Mouse (Mus musculus) adrenal gland, adult 8-10 months (tissue): ENCODE measurements around the gene Bak1. TPM values are rescaled to one million over a fixed set of nuclear protein-coding genes. Genes with fewer than 3 reads are reported as not detected.

Source experiments
- DNase-seq: peaks from one replicate; pipeline ENCODE4 v3.0.0; 2022
- total RNA-seq, 4 experiments: library from RNA; stranded (reverse); gene quantifications; 2 replicates each; pipeline ENCODE4 v1.2.4; 2022

Gene Bak1
- total RNA-seq, 4 experiments from 2014 or later = 30.6 to 34.9 (median 32.4) TPM

DNA sequence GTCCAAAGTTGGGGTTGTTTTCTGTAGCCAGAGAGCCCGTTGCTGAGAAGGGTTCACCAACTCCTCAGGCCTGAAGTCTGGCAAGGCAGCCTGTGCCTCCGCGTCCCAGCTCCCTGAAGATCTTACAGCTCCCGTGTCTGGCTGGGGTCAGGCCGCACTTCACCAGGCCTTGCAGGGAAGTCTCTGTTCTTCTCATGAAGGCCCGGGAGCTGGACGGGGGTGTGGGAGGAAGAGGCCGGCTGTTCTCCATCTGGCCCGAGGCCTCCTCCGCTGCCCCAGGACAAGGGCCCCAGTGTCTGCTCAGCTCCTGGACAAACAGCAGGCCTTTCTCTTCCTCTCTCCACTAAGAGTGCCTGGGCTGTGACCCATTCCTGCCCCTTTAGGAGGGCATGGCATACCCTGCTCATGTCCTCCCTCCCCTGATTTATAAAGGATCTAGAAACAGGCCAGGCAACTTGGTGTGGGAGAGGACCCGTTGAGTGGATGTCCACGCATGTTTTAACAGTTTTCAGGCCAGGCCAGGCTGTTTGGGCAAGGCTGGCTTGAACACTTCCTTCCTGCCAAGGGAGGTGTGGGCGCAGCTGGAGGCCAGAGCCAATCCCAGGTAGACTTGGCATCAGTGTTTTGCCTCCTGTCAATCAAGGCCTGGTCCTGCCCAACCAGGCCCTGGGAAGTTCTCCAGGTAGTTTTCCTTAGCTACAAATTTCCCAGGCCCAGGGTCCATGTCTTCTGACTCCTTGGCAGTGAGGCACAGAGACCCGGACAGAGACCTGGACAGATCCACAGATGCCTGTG, 19.8 kb upstream of the Bak1 start:
- DNase-seq = no peak

DNA sequence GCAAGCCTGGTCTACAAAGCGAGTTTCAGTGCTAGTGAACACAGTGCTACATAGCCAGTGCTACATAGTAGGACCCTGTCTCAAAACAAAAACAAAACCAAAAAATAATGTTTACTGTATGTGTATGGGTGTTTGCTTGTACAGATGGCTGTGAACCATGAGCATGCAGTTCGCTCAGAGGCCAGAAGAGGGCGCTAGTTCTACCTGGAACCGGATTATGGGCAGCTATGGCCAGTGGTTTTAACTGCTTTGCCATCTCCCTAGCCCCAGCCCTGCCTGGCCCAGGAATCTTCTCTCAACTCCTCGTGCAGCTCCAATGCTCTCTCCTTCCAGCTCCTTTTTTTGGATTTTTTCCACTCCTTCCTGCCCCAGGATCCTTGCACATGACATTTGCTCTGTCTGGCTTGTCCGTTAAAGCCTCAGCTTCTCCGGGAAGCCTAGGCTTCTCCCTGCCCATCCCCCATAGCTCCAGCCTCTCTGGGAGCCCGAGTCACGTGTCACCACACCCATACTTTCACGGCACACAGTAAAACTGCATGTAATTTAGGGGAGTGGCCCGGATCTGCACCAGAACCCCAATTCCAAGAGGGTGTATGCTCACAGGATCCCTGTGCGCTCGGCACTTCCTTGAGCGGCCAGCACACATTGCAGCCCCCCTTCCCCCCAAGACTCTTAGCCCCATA, 19.1 kb upstream of the Bak1 start:
- DNase-seq = no peak

DNA sequence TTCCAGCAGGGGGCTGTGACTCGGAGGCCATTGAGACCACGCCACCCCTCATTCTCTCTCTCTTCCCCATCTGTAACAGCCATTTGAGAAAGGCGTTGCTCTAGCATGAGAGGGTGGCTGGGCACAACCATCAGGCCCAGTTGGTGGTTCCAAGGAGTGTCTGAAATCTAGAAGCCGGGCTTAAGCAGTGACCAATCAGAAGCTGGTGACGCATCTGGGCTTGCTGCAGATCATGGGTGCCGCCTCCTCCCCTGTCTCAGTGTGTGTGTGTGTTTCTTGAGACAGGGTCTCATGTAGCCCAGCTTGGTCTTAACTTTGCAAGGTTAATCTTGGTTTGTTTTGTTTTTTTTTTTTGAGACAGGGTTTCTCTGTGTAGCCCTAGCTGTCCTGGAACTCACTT, 16.4 kb upstream of the Bak1 start:
- no peak for DNase-seq

GRCm38 (mm10) chr17:27042840-27043239, 14.0 kb upstream of the Bak1 start:
- DNase-seq = no peak

DNA sequence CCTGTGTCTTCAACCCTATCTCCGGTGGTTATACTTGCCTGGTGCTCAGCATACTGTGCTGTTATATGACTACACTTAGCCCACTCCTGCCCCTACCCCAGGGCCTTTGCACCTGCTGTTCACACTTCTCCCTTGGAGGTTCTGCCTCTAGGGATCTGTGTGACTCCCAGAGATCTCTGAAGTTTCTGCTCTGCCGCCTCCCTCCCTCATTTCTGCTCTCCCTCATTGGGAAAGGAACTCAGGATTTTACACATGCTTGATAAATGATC, 12.9 kb upstream of the Bak1 start:
- no peak for DNase-seq

GRCm38 (mm10) chr17:27041046-27041786, 12.4 kb upstream of the Bak1 start:
- no peak for DNase-seq

DNA sequence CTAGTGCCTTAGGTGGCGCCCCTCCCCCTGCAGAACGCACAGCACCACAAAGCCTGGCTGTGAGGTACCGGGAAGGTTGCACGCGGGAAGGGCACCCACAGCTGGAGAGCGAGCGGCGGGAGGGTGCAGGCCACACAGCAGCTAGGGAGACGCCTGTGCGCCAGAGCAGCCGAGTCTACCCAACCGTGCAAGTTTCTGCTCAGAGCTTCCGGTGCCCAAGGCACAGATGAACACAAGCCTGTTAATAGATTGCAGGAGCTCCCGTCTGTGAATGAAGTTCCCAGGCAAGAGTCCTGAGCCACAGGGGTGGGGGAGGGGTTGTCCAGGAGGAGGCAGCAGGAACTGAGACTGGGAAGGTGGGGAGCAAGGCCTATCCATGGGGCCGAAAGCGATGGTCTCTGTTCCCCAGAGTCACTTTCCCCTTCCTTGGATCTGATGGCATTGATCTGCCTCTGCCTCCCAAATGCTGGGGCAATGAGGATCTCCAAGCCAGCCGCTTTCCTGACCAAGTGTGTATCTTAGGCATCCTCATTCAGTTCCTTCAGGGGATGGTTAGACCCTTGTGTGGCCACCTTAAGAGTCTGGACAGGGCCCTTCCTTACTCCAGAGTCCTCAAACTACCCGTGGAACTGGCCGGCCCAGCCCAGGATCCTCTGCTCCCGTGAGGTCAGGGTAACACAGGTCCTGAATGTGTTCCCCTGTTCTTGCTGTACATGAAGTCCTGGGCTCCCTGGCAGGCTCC, 11.7 kb upstream of the Bak1 start:
- no peak for DNase-seq

DNA sequence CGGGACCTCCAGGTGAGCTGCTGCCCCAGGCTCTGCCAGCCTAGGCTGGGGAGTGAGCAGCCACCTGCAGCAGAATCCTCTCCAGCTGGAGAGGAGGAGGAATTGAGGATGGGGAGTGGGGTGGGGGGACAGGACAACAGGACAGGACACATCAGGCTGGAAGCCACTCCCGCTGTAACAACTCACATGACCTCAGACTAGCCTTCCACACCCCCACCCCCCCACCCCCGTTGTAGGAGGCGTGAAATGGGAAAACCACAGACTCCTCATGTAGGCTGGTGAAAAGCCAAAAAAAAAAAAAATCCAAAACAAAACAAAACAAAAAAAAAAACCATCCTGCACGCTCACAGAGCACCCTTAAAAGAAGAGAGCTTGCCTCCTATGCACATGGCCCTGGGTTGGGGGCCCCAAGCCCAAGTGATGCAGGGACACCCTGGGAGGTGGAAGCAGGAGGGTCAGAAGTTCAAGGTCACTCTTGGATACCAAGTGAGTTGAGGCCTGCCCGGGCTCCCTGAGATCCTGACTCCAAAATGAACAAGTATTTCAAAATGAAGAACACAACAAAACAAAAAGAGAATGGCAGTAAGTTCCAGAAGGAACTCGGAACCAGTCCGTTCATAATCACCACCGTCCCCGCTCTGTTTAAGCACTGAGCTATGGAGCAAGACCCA, 10.8 kb upstream of the Bak1 start:
- no peak for DNase-seq

DNA sequence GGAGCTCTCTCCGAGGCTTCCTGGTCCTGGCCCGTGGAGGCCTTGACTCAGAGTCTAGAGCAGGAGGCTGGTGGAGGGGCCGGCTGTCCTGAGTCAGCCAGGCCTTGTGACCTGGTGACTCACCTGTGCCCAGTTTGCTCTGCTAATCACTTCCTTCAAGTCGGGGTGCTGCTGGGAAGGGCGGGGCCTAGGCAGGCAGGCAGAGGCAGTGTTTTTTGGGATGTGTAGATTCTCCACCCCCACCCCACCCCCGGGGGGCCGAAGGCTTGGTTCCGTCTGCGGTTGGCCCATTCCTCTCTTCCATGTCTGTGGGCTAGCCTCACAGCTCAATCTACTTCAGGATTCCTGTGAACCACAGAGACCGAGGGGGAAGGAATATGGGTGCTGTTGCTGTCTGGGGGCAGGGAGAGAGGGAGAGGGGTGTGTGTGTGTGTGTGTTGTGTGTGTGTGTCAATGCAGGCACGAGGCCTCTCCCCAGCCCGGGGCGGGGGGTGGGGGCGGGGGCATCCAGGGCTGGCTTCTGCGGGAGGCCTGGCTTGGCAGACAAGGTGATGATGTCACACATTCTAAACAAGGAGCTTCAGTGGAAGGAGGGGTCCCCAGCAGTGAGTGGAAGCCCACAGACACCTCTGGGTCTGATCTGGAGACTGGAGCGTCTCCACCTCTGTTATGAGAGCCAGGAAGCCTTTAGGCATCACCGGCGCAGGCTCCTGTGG, 9.7 kb upstream of the Bak1 start:
- DNase-seq = peak; percentile 68

GRCm38 (mm10) chr17:27036465-27036864, 7.7 kb upstream of the Bak1 start:
- no peak for DNase-seq

GRCm38 (mm10) chr17:27032869-27033268, 4.1 kb upstream of the Bak1 start:
- no peak for DNase-seq

DNA sequence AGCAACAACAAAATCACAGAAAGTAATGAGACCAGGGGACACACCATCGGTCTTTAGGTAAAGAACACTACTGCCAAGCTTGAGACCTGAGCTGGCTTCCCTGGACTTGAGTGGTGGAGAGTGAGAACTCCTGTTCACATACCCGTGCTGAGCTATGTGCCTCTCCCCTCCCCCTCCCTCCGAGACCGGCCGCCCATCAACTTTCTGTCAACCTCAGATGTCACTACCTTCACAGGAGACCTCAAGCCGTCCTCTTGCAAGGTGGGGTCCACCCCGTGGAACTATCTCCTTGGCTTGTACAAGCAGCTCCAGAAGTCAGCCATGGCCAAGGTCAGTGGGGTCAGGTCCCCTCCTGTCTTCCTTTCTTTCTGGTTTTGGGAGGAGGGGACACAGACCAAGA, 3.5 kb upstream of the Bak1 start:
- no peak for DNase-seq

GRCm38 (mm10) chr17:27030896-27031295, 2.1 kb upstream of the Bak1 start:
- no peak for DNase-seq

- no peak for DNase-seq
Measured at GRCm38 (mm10) chr17:27029431-27029830, 622 bp upstream of the Bak1 start.

DNA sequence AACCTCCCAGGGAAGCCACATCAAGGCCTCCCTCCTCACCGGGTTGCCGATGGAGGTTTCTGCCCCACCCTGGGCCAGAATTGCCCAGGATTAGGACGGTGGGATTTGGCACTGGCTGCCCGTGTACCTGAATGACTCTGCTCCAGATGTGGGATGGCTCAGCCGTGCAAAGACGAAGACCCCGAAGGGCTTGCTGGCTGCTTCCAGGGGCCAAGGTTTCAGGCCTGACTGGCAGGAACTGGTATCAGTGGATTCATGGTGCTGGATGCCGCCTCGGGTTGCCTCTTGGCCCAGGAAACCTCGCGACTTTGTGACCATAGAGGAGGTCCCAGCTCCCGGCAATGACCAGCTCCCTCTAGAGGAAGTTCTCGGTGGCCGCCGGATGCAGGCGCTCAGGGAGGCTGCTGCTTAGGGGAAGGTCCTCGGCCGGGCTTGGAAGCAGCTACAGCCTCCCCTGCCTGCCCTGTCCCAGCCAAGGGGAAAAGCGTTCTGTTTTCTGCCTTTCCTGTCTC, 469 bp downstream of the Bak1 start:
- DNase-seq = peak; percentile 87

DNA sequence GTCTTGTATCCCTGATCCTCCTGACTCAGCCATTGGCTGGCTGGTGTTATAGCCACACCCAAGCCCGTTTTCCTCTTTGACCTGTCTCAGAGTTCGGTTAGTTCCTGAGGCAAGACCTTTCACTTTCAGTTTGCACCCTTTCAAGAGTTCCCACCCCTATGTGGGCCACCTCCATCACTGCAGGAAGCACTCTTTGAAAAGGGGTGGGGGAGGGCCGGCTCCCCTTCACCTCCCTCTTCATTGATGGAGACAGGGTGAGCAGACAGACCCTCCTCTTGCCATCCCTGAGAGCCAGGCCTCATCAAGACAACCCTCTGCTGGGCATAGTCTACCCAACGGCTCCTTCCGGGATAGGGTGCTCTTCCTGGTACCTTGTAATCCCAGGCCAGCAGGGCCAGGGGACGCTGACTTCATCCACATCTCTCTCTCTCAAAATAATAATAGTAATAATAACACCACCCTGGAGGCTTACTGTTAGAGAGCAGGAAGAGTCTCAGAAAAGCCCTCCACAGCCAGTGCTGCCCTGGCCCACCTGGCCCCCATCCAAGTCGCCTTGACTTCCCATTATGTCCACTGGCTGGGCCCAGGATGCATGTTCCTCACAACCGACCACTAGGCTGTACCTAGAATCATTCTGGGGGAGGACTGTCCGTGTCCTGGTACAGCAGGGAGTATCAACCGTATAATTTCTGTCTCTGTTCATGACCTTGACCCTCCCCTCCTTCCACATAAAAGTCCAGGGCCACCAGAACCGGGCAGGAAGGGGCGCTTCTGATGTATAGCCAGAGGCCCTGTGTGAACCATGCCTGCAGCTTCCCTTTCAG, 1.1 kb downstream of the Bak1 start:
- DNase-seq = no peak

- no peak for DNase-seq
Measured at GRCm38 (mm10) chr17:27025951-27026350, 2.9 kb downstream of the Bak1 start.

DNA sequence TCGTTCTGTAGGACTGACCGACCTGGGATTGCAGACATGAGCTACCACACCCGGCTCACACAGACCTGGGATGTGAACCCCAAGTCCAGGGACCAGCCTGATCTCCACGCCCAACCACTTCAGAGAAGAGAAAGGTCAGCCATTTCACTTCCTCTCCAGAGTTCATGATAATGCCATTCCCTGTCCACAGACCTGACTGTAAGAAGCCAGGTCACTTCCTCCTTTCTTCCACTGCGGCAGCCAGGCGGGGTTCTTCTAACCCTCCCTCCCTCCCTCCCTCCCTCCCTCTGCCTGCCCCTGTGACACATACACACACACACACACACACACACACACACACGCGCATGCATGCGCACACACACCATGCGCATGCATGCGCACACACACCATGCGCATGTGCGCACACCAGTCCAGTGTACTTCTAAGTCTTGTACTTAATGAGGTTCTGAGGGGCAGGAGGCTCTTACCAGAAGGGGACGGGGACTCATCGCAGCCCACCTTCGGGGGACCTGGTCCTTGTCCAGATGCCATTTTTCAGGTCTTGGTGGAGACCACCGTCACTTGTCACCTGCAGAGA, 3.4 kb downstream of the Bak1 start:
- DNase-seq = no peak

- DNase-seq = no peak
Measured at GRCm38 (mm10) chr17:27023342-27023741, 5.5 kb downstream of the Bak1 start.

DNA sequence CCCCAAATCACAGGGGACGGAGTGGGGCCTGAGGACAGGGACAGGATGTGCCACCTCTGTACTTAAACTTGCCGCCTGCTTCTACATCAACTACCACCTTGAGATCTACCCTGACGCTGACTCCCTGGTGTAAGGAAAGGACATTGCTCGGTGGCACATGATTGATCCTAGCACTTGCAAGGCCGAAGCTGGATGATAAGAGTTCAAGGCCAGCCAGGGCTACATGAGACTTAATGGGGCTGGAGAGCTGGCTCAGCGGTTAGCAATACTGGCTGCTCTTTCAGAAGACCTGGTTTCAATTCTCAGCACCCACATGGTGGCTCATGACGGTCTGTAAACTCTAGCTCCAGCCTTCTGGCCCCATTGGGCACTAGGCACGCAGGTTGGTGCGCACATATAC, 7.1 kb downstream of the Bak1 start:
- DNase-seq = peak; percentile 65
